Mouse (Mus musculus): Measurements from ENCODE around the gene Hmgxb4.

DNA sequence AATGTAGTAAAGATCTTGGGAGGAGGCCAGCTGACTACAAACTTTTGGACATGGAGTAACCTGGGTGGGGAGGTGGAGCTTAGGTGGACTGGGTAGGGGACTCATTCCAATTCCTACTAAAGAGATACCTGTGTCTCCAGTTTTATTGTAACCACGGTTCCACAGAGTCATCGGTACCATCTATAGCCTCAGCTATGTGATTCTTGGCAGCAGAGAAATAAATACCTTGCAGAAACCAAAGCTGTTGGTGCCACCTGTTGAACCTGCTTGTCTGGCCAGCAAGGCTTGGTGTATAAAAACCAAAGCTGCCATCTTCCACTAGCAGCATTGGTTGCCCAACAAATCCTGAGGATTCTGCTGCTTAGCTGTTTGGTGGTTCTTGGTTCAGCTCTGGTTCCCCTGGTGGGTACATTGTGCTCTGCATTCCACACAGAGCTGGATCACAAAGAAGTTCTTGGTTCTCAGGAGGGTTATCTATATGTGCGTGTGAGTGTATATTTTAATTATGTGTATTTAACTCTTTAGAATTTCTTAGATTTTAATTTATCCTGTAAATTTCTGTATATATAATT, 37.4 kb downstream of the Hmgxb4 start:
- TF ChIP-seq POLR2A (IDR thresholded peaks at IDR 0.05; ENCODE audit: low read depth, low read length) = no peak
- TF ChIP-seq CTCF (IDR thresholded peaks at IDR 0.05; ENCODE audit: borderline replicate concordance, insufficient read depth, low read length) = no peak
